Mouse (Mus musculus) CD8-positive naive resting alpha-beta T cell, adult 57 days (primary cell): Measurements from ENCODE around the gene Rfx4. TPM values are rescaled to one million over a fixed set of nuclear protein-coding genes. Genes with fewer than 3 reads are reported as not detected.

ENCODE experiments used
- total RNA-seq: library from RNA; stranded (reverse); gene quantifications from one replicate; pipeline ENCODE4 v1.2.4, GENCODE M21; 2023

Gene Rfx4
- total RNA-seq: not detected

DNA sequence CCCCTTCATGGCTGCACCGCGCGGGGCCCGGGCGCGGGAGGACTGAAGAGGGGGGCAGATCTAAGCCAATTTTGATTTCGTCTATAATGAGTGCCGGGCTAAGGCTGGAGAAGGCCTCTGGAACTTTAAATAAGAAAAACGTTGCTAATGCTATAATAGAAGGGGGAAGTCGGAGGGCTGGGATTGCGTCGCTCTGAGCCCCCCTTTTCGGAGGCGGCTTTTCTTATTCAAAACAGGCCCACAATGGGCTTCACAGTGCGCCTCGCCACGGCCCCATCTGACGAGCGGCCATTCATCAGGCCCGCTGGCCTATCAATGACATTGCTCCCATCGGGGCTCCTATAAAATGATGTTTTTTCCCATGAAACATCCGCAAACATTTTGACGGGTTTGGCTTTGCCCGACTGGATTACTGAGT is at the start of gene Rfx4:
TSS of gene Rfx4 (plus strand) at position 277 of the 418 bp plus-strand sequence.

DNA sequence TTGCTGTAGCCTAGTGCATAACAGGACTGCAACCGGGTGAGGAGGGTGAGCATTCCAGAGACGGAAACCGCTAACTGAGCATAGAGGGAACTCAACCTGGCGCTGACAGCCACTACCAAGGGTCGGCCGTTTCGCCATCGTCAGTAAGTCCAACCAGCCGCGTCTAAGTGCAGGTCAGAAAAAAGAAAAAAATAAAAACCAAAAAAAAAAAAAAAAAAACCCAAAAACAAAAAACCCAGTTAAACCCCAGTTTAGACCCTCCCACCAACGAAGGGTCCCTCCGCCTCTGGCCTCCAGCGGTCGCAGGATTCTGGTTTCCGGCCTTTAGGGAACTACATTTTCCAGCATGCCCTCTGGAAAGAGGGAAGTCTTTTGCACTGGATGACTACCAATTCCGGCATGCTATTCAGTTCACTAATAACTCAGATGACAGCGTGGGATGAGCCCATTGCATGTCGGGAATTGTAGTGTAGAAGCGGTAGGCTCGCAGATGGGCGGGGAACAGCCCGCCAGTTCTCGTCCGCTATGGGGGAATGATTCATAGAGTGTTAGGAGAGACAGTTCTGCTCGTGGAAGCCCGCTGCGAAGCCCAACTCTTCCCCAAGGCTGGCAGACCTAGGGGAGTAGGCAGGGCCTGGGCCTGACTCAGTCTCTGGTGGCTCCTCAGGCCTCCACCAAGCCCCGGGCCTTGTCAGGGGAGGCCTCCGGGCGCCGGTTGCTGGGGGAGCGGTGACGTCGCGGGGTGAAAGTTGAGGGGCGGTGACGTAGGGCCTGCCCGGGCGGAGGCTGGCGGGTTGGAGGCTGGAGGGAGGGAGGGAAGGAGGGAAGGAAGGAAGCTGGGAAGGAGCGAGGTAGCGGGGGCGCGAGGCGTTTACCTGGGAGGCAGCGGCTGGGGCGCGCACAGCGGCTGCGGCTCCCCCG is 161.2 kb downstream of the Rfx4 start, which contains the start of gene Ric8b:
TSS of gene Ric8b (plus strand) at position 807 of the 921 bp plus-strand sequence.

Other genes with a start within 250 kb of the Rfx4 start
- 3.1 TPM for gene Ckap4, start 222.0 kb upstream of the Rfx4 start, total RNA-seq
- 202 TPM for gene Tcp11l2, start 179.4 kb upstream of the Rfx4 start, total RNA-seq
- 40.1 TPM for gene Polr3b, start 133.8 kb upstream of the Rfx4 start, total RNA-seq
- 37.2 TPM for gene Ric8b, start 161.6 kb downstream of the Rfx4 start, total RNA-seq